Mouse (Mus musculus): ENCODE results near the gene Dmkn. TPM values are rescaled to one million over a fixed set of nuclear protein-coding genes. Genes with fewer than 3 reads are reported as not detected.
"Not testable (repeated sequence)": the region's sequence is repeated elsewhere in the genome, so short reads cannot be mapped to it uniquely, and the experiment has no call there.

Gene Dmkn
- polyA plus RNA-seq, 1 experiment from 2014 or later = 142 TPM

DNA sequence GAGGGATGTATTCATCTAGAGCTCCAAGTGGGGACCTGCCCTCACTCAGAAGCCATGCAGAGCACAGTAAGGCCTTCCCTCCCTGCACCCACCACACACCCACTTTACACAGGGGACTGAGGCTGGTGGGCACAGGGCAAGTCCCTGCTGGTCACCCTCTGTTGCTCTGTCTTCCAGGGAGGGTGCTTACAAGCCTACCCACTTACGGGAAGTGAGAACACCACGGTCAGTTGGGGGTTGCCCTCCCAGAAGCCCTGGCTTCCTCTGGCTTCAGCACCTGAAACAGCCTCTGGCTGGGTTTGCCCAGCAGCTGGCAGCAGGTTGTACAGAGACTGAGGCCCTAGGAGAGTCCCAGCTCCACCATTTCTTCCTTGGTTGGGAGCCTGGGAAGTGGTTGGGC, 21.0 kb upstream of the Dmkn start:
- not testable (repeated sequence) for H3K36me3 ChIP-seq; H3K4me2 ChIP-seq; H3K9me3 ChIP-seq; H3K27ac ChIP-seq; H3K4me3 ChIP-seq (replicated peaks); H3K4me1 ChIP-seq; H3K9ac ChIP-seq; ATAC-seq (ENCODE audit: insufficient read depth, low FRiP score, low read depth); H3K27me3 ChIP-seq (replicated peaks)
- 81% methylated on average over 2 of the region's 2 CpGs for WGBS

DNA sequence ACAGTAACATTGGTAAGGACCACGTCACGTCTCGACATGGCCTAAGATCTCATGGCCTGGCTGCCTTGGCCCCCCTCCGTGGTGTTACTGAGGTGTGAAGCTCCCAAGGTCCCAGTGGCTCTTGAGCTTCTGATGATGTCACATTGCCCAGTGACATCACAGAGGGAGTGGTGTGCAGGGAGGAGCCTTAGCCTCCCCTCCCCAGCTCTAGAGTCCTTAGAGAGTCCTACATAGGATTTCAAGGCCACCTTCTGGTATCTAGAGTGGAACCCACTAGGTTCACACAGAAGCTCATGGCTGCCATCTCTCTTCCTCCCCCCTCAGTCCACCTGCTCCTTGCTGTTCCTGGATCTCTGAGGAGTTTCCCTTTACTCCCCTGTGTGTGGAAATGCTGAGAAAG, 19.9 kb upstream of the Dmkn start, which contains the start of gene Gapdhs:
Gene Gapdhs (minus strand): TSS at position 65 of the 400 bp plus-strand sequence.
- ATAC-seq (ENCODE audit: insufficient read depth, low FRiP score, low read depth); H3K4me1 ChIP-seq; H3K4me2 ChIP-seq; H3K4me3 ChIP-seq (replicated peaks); H3K9me3 ChIP-seq; H3K9ac ChIP-seq; H3K36me3 ChIP-seq; H3K27me3 ChIP-seq (replicated peaks): not testable (repeated sequence)
- WGBS = 64% methylated on average over 2 of the region's 4 CpGs
- peak within 1 kb of the TSS; percentile 63; the same call in 1 of the 2 replicates for H3K27ac ChIP-seq

DNA sequence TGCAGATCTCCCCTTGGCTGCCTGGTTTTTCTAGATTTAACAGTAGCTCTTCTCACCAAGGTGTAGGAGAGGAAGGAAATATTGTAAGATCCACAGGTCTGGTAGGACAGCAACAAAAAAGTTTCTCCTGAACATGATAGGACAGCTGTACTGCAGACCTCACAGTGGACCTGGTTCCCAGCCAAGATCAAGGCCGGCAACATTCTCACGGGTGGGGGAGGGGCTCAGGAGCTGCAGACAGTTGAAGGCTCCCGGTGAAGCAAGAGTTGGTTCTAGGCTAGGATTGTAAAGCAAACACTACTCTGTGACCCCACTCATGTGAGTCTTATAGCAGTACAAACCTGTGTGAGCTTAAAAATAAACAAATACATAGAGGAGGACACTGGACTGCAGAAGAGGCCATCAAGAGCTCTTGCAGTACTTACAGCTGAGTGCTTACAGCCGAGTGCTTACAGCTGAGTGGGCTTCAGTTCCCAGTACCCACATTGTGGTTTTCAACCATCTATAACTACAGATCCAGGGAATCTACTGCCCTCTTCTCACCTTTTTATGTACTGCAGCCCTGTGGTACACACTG, 19.4 kb upstream of the Dmkn start:
- Histone ChIP-seq H3K9ac (no peak overlapping the region), H3K27me3 (replicated peaks) (no peaks in the 10 kb centered on the region), H3K9me3 (no peaks in the 10 kb centered on the region), H3K4me2 (no peak overlapping the region), H3K27ac (peak overlapping the region; percentile 63; the same call in 1 of the 2 replicates), H3K4me1 (0 out of 2 replicates have a peak, but pooled peaks cover 6% of the 10 kb centered on the region), H3K36me3 (no peaks in the 10 kb centered on the region), H3K4me3 (replicated peaks) (no peak overlapping the region)
- peak; percentile 61; the same call in 1 of the 2 replicates for ATAC-seq (ENCODE audit: insufficient read depth, low FRiP score, low read depth)
- WGBS = 35% methylated on average over 4 of the region's 4 CpGs

DNA sequence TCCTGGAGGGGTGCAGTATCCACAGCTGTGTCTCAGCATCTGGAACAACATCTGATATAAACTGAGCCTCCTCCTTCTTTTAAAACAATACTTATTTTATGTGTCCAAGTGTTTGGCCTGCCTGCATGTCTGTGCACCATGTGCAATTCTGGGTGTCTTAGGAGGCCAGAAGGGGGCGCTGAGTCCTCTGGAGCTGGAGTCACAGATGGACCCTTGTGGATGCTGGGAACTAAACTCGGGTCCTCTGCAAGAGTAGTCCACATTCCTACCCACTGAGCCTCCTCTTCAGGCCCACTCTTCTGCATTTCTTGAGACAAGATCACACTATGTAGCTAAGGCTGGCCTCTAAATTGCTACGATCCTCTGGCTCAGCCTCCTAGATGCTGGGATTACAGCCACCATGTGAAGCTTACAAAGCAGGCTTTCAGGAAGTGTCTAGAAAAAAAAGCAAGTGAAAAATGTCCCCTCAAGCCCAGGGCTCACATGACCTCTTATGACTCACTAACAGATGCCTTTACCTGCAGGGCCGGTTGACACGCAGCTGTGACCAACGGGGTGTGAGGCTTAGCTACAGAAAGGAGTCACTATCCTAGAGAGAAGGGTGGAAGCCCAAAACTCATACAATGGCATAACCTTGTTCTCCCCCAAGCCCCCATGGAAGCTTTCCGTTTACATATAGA, 15.9 kb upstream of the Dmkn start:
- WGBS = 73% methylated on average over 7 of the region's 7 CpGs
- no peak overlapping the region for H3K4me3 ChIP-seq (replicated peaks)
- H3K4me1 ChIP-seq = 0 out of 2 replicates have a peak, but pooled peaks cover 9% of the 10 kb centered on the region
- no peak overlapping the region for H3K27ac ChIP-seq
- no peaks in the 10 kb centered on the region for H3K27me3 ChIP-seq (replicated peaks)
- H3K4me2 ChIP-seq = no peak overlapping the region
- no peak for ATAC-seq (ENCODE audit: insufficient read depth, low FRiP score, low read depth)
- H3K9me3 ChIP-seq = no peaks in the 10 kb centered on the region
- H3K9ac ChIP-seq = no peak overlapping the region
- H3K36me3 ChIP-seq = no peaks in the 10 kb centered on the region

DNA sequence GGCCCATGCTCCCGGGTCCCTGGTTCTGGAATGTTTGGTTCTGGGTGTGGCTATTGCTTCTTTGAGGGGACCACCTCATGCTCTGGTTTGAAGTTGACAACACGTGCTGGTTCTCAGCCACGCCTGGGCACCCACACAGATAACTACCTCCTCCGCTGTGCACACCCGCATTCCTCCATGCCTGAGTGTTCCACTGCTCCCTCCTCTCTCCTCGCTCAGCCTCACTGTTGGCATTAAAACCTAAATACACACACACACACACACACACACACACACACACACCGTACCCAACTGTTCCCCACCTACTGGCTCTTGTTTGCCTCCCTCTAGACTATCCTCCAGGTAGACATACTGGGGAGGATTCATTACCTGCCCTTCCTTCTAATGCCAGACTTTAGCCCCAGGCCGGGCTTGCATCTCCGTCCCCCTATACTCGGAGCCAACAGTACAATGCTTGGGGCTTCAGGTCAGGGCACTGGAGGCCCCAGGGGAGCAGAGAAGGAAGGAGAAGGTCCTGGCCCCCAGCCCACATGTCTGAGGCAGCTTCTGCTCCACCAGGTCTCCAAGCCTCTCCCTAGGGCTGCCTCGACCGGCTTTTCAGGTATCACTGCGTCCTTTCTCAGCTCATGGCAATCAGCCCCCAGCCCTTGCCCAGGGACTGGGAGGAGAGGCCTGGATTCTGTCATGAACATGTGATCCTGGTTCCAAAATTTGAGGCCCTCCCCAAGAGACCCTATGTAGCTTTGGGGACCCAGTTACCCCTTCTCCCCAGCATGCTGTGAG, 13.5 kb upstream of the Dmkn start:
- Histone ChIP-seq H3K4me3 (replicated peaks) (no peak overlapping the region), H3K4me1 (0 out of 2 replicates have a peak, but pooled peaks cover 3% of the 10 kb centered on the region), H3K9me3 (no peaks in the 10 kb centered on the region; the same call in 1 of the 2 replicates), H3K27ac (peak overlapping the region; percentile 63; the same call in 1 of the 2 replicates), H3K36me3 (peaks cover 4% of the 10 kb centered on the region; the same call in 1 of the 2 replicates), H3K4me2 (no peak overlapping the region), H3K27me3 (replicated peaks) (no peaks in the 10 kb centered on the region), H3K9ac (no peak overlapping the region)
- 63% methylated on average over 13 of the region's 13 CpGs for WGBS
- ATAC-seq (ENCODE audit: insufficient read depth, low FRiP score, low read depth) = peak; percentile 62

DNA sequence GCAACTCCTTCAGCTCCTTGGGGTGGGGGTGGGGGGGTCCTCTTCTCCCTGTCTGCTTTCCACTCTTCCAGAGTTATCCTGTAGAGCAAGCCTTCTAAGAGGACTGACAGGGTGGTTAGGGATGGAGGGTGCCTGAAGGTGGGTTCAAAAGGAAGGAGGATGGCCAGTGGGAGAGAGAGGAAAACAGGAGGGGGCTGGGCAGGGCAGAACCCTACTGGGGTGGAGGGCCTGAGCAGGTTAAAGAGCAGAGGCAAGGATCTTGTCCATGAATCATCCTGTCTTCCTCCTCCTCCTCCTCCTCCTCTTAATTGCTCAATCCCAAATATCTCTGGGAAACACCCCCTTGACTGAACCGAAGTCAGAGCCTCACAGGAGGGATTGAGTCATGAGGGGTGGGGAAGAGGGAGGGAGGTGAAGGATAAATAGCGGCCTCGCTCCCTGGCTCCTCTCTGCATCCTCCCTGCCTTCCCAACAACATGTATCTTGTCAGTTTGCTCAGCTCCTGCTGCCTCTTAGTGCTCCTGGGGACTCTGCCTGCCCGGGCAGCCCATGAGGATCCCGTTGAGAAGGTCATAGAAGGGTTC, 12.4 kb upstream of the Dmkn start, which contains the start of gene Sbsn:
Gene Sbsn (plus strand): TSS at position 386 of the 584 bp plus-strand sequence.
- H3K36me3 ChIP-seq = peaks cover 6% of the 10 kb centered on the region
- no peaks in the 10 kb centered on the region for H3K27me3 ChIP-seq (replicated peaks)
- peak within 1 kb of the TSS; percentile 63; the same call in 1 of the 2 replicates for H3K27ac ChIP-seq
- no peak within 1 kb of the TSS for H3K9ac ChIP-seq
- 0 out of 2 replicates have a peak, but pooled peaks cover 3% of the 10 kb centered on the region for H3K4me1 ChIP-seq
- H3K9me3 ChIP-seq = no peaks in the 10 kb centered on the region; the same call in 1 of the 2 replicates
- no peak within 1 kb of the TSS for H3K4me2 ChIP-seq
- WGBS = 60% methylated on average over 4 of the region's 5 CpGs
- no peak for ATAC-seq (ENCODE audit: insufficient read depth, low FRiP score, low read depth)
- H3K4me3 ChIP-seq (replicated peaks) = no peak within 1 kb of the TSS

DNA sequence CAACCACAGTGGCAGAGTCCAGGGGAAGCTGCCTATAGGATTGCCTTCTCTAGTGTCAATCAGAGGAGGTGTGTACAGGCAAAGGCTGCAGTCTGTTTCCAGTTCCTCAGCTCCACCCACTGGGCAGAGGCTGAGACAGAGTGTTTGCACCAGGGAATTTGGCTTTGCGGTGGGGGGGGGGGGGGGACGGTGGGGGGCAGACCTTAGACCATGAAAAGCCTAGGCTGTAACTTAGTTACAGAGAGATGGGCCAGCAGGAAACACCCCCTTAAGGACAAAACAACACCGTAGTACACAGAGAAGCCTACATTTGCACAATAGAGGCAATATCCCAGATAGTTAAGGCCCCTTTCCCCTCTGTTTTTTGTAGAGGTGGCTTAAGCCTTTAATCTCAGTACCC, 6.6 kb upstream of the Dmkn start:
- Histone ChIP-seq H3K4me3 (replicated peaks) (no peak overlapping the region), H3K4me2 (no peak overlapping the region), H3K27ac (no peak overlapping the region), H3K27me3 (replicated peaks) (no peaks in the 10 kb centered on the region), H3K36me3 (peaks cover 6% of the 10 kb centered on the region), H3K9ac (no peak overlapping the region), H3K9me3 (no peaks in the 10 kb centered on the region; the same call in 1 of the 2 replicates), H3K4me1 (peaks cover 8% of the 10 kb centered on the region; the same call in 1 of the 2 replicates)
- 73% methylated on average over 3 of the region's 3 CpGs for WGBS
- no peak for ATAC-seq (ENCODE audit: insufficient read depth, low FRiP score, low read depth)

DNA sequence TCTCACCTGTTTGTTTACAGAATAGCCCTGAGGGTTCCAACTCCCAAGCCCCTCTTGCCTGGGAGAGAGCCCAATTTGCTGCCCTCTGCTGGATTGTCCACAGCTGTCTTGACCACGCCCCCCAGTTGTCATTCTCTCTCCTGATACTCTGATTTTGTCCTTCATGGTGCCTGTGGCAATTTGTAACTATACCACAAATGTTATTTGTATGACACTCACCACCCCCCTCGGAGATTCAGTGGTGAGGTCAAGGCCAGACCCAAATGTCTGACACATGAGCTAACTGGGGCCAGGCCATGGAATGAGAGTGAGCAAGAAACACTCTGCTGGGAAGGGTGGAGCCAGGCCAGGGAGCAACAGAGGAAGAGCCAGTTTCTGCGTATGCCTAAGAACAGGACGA, 4.7 kb upstream of the Dmkn start:
- no peak overlapping the region for H3K27ac ChIP-seq
- WGBS = 17% methylated on average over 4 of the region's 4 CpGs

DNA sequence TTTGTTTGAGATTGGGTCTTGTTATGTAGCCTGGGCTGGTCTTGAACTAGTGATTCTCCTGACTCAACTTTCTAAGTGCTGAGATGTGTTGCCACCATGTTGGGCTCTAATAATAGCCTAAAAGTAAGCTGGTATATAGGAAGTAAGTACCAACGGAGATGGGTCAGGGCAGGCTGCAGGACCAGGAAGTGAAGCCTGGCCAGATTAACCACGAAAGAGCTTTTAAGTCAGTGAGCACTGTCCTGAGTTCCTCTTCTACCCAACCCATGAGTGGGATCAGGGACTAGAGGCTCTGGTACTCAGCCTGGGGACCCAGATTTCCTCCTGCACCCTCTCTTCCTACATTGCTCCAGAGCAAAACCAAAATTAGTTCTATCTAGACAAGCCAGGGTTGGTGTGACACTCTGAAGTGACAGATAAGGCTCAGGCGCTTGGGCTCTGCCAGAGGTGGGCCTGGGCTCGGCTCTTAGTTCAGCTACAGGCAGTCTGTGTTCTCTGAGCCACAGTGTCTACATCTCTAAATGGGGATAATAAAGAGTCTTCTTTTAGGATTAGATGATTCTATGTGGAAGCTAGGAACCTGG, 1.7 kb upstream of the Dmkn start:
- ATAC-seq (ENCODE audit: insufficient read depth, low FRiP score, low read depth) = no peak
- H3K4me2 ChIP-seq = no peak overlapping the region
- peaks cover 8% of the 10 kb centered on the region; the same call in 1 of the 2 replicates for H3K4me1 ChIP-seq
- H3K9ac ChIP-seq = no peak overlapping the region
- H3K36me3 ChIP-seq = no peaks in the 10 kb centered on the region
- 0 out of 2 replicates have a peak, but pooled peaks cover 2% of the 10 kb centered on the region for H3K27me3 ChIP-seq (replicated peaks)
- no peaks in the 10 kb centered on the region for H3K9me3 ChIP-seq
- no peak overlapping the region for H3K27ac ChIP-seq
- no peak overlapping the region for H3K4me3 ChIP-seq (replicated peaks)
- 66% methylated on average over 4 of the region's 4 CpGs for WGBS

More for the DNA sequence above, 4.7 kb upstream of the Dmkn start:
- Histone ChIP-seq H3K4me3 (replicated peaks) (no peak overlapping the region), H3K27me3 (replicated peaks) (no peaks in the 10 kb centered on the region), H3K9ac (no peak overlapping the region), H3K4me2 (no peak overlapping the region), H3K4me1 (peaks cover 8% of the 10 kb centered on the region; the same call in 1 of the 2 replicates), H3K9me3 (no peaks in the 10 kb centered on the region; the same call in 1 of the 2 replicates), H3K36me3 (peaks cover 6% of the 10 kb centered on the region)
- ATAC-seq (ENCODE audit: insufficient read depth, low FRiP score, low read depth) = no peak

DNA sequence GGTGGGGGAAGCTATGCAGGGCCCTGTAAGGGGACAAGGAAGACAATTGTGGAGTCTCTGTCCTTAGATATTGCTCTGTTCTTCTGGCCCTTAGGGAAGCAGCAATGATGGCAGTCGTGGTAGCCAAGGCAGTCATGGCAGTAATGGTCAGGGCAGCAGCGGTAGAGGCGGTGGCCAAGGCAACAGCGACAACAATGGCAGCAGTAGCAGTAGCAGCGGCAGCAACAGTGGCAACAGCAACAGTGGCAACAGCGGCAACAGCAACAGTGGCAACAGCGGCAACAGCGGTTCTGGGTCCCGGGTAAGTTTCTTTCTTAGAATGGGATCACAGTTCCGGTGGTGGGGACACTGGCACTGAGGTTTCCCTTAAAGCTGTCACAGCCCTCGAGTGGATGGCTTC, 1.6 kb downstream of the Dmkn start:
- H3K27me3 ChIP-seq (replicated peaks) = 0 out of 2 replicates have a peak, but pooled peaks cover 2% of the 10 kb centered on the region
- no peak overlapping the region for H3K9ac ChIP-seq
- H3K27ac ChIP-seq = no peak overlapping the region
- no peak overlapping the region for H3K4me3 ChIP-seq (replicated peaks)
- 34% methylated on average over 11 of the region's 11 CpGs for WGBS
- peaks cover 4% of the 10 kb centered on the region; the same call in 1 of the 2 replicates for H3K4me1 ChIP-seq
- ATAC-seq (ENCODE audit: insufficient read depth, low FRiP score, low read depth) = no peak
- no peak overlapping the region for H3K4me2 ChIP-seq
- H3K9me3 ChIP-seq = no peaks in the 10 kb centered on the region
- H3K36me3 ChIP-seq = no peaks in the 10 kb centered on the region

DNA sequence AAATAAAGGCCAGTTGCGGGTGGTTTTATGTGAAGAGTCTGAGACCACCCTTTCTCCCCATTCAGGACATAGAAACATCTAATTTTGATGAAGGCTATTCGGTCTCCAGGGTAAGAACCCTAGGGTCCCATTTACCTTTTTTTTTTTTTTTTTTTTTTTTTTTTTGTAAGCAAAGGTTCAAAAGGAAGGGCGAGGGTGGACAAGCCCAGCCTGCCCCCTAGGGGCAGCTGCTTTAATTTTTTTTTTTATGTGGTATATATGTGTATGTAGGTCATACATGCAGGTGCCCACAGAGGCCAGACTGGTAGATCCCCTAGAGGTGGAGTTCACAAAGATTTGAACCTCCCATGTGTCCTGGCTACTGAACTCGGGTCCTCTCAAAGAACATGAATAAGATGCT, 2.9 kb downstream of the Dmkn start:
- H3K9ac ChIP-seq = no peak overlapping the region
- H3K36me3 ChIP-seq = no peaks in the 10 kb centered on the region
- WGBS = 86% methylated on average over 4 of the region's 4 CpGs
- H3K4me3 ChIP-seq (replicated peaks) = no peak overlapping the region
- H3K4me2 ChIP-seq = no peak overlapping the region
- no peak for ATAC-seq (ENCODE audit: insufficient read depth, low FRiP score, low read depth)
- no peaks in the 10 kb centered on the region for H3K9me3 ChIP-seq
- H3K27me3 ChIP-seq (replicated peaks) = 0 out of 2 replicates have a peak, but pooled peaks cover 2% of the 10 kb centered on the region
- no peaks in the 10 kb centered on the region for H3K4me1 ChIP-seq
- no peak overlapping the region for H3K27ac ChIP-seq
